Mouse (Mus musculus): ENCODE data around the gene Upk1b.

- no peak for TF ChIP-seq CTCF (IDR thresholded peaks at IDR 0.05; ENCODE audit: insufficient read depth, low read length)
- no peak for TF ChIP-seq POLR2A (IDR thresholded peaks at IDR 0.05; ENCODE audit: borderline replicate concordance, extremely low read depth, low read depth, low read length)
Observed at GRCm38 (mm10) chr16:38798957-38799450, 1.1 kb downstream of the Upk1b start.

Measured in lung, adult 2 months (tissue).